Mouse (Mus musculus) liver, adult 2 months (tissue): ENCODE measurements around the gene Trrap. TPM values are rescaled to one million over a fixed set of nuclear protein-coding genes. Genes with fewer than 3 reads are reported as not detected.

Experiments
- DNase-seq: peaks from one replicate; pipeline ENCODE4 v3.0.0-alpha.2; 2011; ENCODE audit warnings: low read depth, low spot score; ENCODE audit errors: extremely low read depth
- H3K27ac ChIP-seq: fragments of 200-500 bp; replicated peaks from 2 replicates; pipeline ENCODE4 v1.5.1; 2012; ENCODE audit warnings: low read depth, mild to moderate bottlenecking, control low read depth, inconsistent platforms, low read length; ENCODE audit not compliant: insufficient read depth
- H3K27me3 ChIP-seq: fragments of 200-500 bp; 2 replicates; pipeline ENCODE4 v1.6.1; 2012; ENCODE audit warnings: mild to moderate bottlenecking, moderate library complexity, low read length, inconsistent platforms; ENCODE audit not compliant: control insufficient read depth, insufficient read depth
- H3K36me3 ChIP-seq: fragments of 200-500 bp; 2 replicates; pipeline ENCODE4 v1.6.1; 2012; ENCODE audit warnings: low read length, inconsistent platforms; ENCODE audit not compliant: control insufficient read depth, insufficient read depth
- H3K4me1 ChIP-seq: fragments of 200-500 bp; 2 replicates; pipeline ENCODE4 v1.6.1; 2011; ENCODE audit warnings: low read length; ENCODE audit not compliant: control insufficient read depth, insufficient read depth
- H3K4me3 ChIP-seq: fragments of 200-500 bp; 2 replicates; pipeline ENCODE4 v1.5.1; 2011; ENCODE audit warnings: low read depth, mild to moderate bottlenecking, control low read depth, low read length, moderate library complexity; ENCODE audit not compliant: insufficient read depth
- H3K79me2 ChIP-seq: fragments of 200-500 bp; 2 replicates; pipeline ENCODE4 v1.6.1; 2012; ENCODE audit warnings: inconsistent platforms, mild to moderate bottlenecking, low read length, moderate library complexity; ENCODE audit not compliant: control insufficient read depth, insufficient read depth
- H3K9ac ChIP-seq: fragments of 200-500 bp; 2 replicates; pipeline ENCODE4 v1.6.1; 2012; ENCODE audit warnings: low read depth, mild to moderate bottlenecking, control low read depth, inconsistent platforms, low read length
- CTCF ChIP-seq: fragments of 200-500 bp; IDR thresholded peaks from 2 replicates; pipeline ENCODE4 v1.5.1; 2011; ENCODE audit warnings: low read depth, low read length, control low read depth
- POLR2A ChIP-seq: fragments of 200-500 bp; IDR thresholded peaks from 2 replicates; pipeline ENCODE4 v1.6.1; 2011; ENCODE audit warnings: low read length, control low read depth; ENCODE audit not compliant: insufficient read depth; ENCODE audit errors: extremely low read depth
- WGBS: fragments of 180-500 bp; shearing (Covaris S2); methylation state at CpG from one replicate; pipeline ENCODE4 v1.1.7; 2018; 5-methylcytosine and 5-hydroxymethylcytosine counted together
- polyA plus RNA-seq: library from polyadenylated mRNA; depleted of rRNA; stranded (reverse); fragments of >200 nt; gene quantifications from 2 replicates; pipeline ENCODE4 v1.2.3, GENCODE M21; 2012; rRNA removed
- total RNA-seq: library from RNA; depleted of rRNA; stranded (reverse); fragments of >200 nt; gene quantifications from 2 replicates; pipeline ENCODE4 v1.2.3, GENCODE M21; 2014; rRNA removed

Gene Trrap
- total and polyA plus RNA-seq, 2 experiments: 19.8 to 33.9 TPM

DNA sequence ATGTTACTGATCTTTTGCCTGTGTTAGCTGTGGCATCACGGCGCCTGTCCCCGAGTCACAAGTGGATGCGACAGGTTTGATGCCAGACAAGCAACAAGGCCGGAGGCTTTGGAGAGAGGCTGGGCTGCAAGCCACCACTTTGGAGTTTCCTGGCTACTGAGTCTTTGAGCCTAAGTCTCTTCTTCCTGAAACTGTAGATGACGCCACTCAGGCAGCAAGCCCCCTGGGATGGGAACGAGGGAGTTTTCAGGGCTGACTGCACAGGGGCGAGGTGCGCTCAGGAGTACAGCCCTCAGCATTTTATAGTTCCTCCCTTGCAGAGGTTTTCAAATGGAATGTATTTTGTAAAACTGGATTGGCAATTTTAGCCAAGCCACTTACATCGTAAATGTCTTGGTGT is 134.3 kb downstream of the Trrap start:
- no peaks in the 10 kb centered on the region for H3K27me3 ChIP-seq
- no peak overlapping the region for H3K27ac ChIP-seq
- no peak overlapping the region for H3K9ac ChIP-seq
- H3K79me2 ChIP-seq: peaks cover 2% of the 10 kb centered on the region; the same call in 1 of the 2 replicates
- peaks cover 7% of the 10 kb centered on the region; the same call in 1 of the 2 replicates for H3K4me1 ChIP-seq
- H3K4me3 ChIP-seq: no peak overlapping the region
- TF ChIP-seq CTCF: no peak
- TF ChIP-seq POLR2A: no peak
- DNase-seq: no peak
- 97% methylated on average over 10 of the region's 10 CpGs for WGBS
- H3K36me3 ChIP-seq: peaks cover 11% of the 10 kb centered on the region; the same call in 1 of the 2 replicates

- Histone ChIP-seq H3K4me3 (no peak overlapping the region), H3K36me3 (0 out of 2 replicates have a peak, but pooled peaks cover 5% of the 10 kb centered on the region), H3K79me2 (peaks cover 10% of the 10 kb centered on the region; the same call in 1 of the 2 replicates), H3K27ac (no peak overlapping the region), H3K27me3 (no peaks in the 10 kb centered on the region), H3K9ac (no peak overlapping the region), H3K4me1 (peaks cover 7% of the 10 kb centered on the region; the same call in 1 of the 2 replicates)
- WGBS: 40% methylated on average over 12 of the region's 12 CpGs
- TF ChIP-seq POLR2A (no peak), CTCF (no peak)
- peak; percentile 81 for DNase-seq
Measured at GRCm38 (mm10) chr5:144904356-144905134, 137.0 kb downstream of the Trrap start.

DNA sequence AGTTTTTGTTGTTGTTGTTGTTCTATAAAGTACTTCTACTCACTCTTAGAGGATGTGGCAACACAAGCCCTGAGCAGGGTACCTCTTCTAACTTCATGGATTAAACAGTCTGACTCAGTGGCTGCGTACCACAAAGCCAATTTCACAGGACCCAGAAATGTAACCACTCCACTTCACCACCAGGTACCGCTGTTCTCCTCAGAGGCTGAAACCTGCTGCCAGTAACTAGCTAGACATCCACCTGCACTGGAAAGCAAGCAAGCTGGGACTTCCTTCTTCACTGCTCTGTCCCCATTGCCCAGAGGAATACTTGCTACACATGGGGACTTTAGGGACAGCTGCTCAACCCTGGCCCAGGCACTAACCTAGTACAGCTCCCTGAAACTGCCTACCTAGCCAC is 140.1 kb downstream of the Trrap start:
- peak; percentile 57 for DNase-seq
- TF ChIP-seq POLR2A (no peak), CTCF (peak; percentile 21; the same call in 1 of the 2 replicates)
- H3K27me3 ChIP-seq: no peaks in the 10 kb centered on the region
- WGBS: 70% methylated on average over 2 of the region's 2 CpGs
- no peak overlapping the region for H3K9ac ChIP-seq
- H3K36me3 ChIP-seq: no peaks in the 10 kb centered on the region
- H3K79me2 ChIP-seq: peaks cover 29% of the 10 kb centered on the region
- H3K4me1 ChIP-seq: peaks cover 7% of the 10 kb centered on the region; the same call in 1 of the 2 replicates
- no peak overlapping the region for H3K4me3 ChIP-seq
- no peak overlapping the region for H3K27ac ChIP-seq

Other genes with a start within 250 kb of the Trrap start
- 0.09 TPM in 1 of 2 replicates, not detected in the other for gene Nptx2, start 221.8 kb upstream of the Trrap start, total RNA-seq
- 0.05 TPM in 1 of 2 replicates, not detected in the other for gene Nptx2, start 221.8 kb upstream of the Trrap start, polyA plus RNA-seq
- not detected in 2 replicates for gene Tmem130, start 5.9 kb upstream of the Trrap start, total RNA-seq
- 0.04 TPM in 1 of 2 replicates, not detected in the other for gene Tmem130, start 5.9 kb upstream of the Trrap start, polyA plus RNA-seq
- gene Smurf1, start 198.1 kb downstream of the Trrap start, total RNA-seq: 5.2 and 6.0 TPM in 2 replicates
- gene Smurf1, start 198.1 kb downstream of the Trrap start, polyA plus RNA-seq: 6.7 and 8.6 TPM in 2 replicates